Mouse (Mus musculus) midbrain, embryonic 16.5 days (tissue): ENCODE data around the gene Cntn2. TPM values are rescaled to one million over a fixed set of nuclear protein-coding genes. Genes with fewer than 3 reads are reported as not detected.
A peak's percentile ranks its signal among the peaks of the same experiment; 100 is the strongest.

ENCODE experiments used
- ATAC-seq: fragments of 200-750 bp; cut with Nextera tagmentation; 2 replicates; pipeline ENCODE4 v1.8.0; 2017; ENCODE audit warnings: moderate TSS enrichment
- H3K27ac ChIP-seq: fragments of 300-500 bp; sonication (generic); 2 replicates; pipeline ENCODE4 v1.5.1; 2014; ENCODE audit warnings: mild to moderate bottlenecking, low read length, mixed read lengths
- H3K27me3 ChIP-seq: fragments of 300-500 bp; sonication (generic); 2 replicates; pipeline ENCODE4 v1.6.1; 2014; ENCODE audit warnings: low read depth, low read length, mixed read lengths; ENCODE audit not compliant: control insufficient read depth, insufficient read depth
- H3K36me3 ChIP-seq: fragments of 300-500 bp; sonication (generic); 2 replicates; pipeline ENCODE4 v1.6.1; 2014; ENCODE audit warnings: mild to moderate bottlenecking, low read length, moderate library complexity, mixed read lengths; ENCODE audit not compliant: control insufficient read depth, insufficient read depth
- H3K4me1 ChIP-seq: fragments of 300-500 bp; sonication (generic); 2 replicates; pipeline ENCODE4 v1.6.1; 2014; ENCODE audit warnings: mild to moderate bottlenecking, low read length, mixed read lengths; ENCODE audit not compliant: control insufficient read depth, insufficient read depth
- H3K4me2 ChIP-seq: fragments of 300-500 bp; sonication (generic); 2 replicates; pipeline ENCODE4 v1.6.1; 2014; ENCODE audit warnings: mild to moderate bottlenecking, low read length, mixed read lengths
- H3K4me3 ChIP-seq: fragments of 300-500 bp; sonication (generic); 2 replicates; pipeline ENCODE4 v1.5.1; 2014; ENCODE audit warnings: low read depth, mild to moderate bottlenecking, low read length, moderate library complexity, mixed read lengths
- H3K9ac ChIP-seq: fragments of 300-500 bp; sonication (generic); 2 replicates; pipeline ENCODE4 v1.6.1; 2014; ENCODE audit warnings: low read depth, low read length, mixed read lengths
- H3K9me3 ChIP-seq: fragments of 300-500 bp; sonication (generic); replicated peaks from 2 replicates; pipeline ENCODE4 v1.6.1; 2014; ENCODE audit warnings: mild to moderate bottlenecking, low read length, mixed read lengths; ENCODE audit not compliant: control insufficient read depth, poor library complexity, severe bottlenecking
- WGBS: fragments of 180-500 bp; shearing (Covaris S2); extraction: QIAGEN DNeasy Blood & Tissue Kit; methylation state at CpG from one replicate; pipeline ENCODE4 v1.1.7; 2014; 5-methylcytosine and 5-hydroxymethylcytosine counted together
- polyA plus RNA-seq: library from polyadenylated mRNA; unstranded; fragments of >200 nt; fragmentation: Nextera tagmentation; extraction: Ambion mirVana; gene quantifications from 2 replicates; pipeline ENCODE4 v1.2.1, GENCODE M21; 2015

Gene Cntn2
- polyA plus RNA-seq, result 28.2 and 34.6 TPM in 2 replicates

DNA sequence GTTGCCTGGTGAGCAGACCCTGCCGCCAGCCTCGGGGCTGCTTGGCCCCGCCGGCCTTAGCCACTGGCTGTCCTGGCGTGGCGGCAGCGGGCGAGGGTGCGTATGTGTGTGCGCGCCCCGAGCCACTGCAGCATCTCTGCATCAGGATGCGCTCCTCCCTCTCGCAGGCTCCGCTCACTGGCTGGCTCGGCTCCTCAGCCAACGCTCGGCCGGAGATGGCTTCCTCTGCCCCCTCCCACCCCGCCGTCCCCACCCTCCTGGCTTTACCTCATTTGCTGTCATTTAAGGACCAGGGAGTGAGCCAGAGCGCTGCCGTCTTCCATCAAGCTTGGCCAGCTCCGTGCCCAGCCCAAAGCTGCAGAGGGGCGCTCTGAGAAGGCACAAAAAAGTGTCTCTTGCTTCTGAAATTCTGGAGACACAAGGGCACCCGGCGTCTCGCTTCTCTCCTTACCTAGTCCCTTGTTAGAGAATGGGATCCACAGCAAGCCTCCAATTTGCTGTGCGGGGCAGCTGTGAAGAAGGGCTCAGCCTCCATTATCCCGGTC lies at the start of gene Cntn2:
Gene Cntn2, minus strand, starts transcription at position 495 of the 545 bp plus-strand sequence.
- Histone ChIP-seq H3K27ac (peak within 1 kb of the TSS; percentile 87), H3K27me3 (no peaks in the 10 kb centered on the region), H3K4me1 (peaks cover 24% of the 10 kb centered on the region), H3K4me3 (peak within 1 kb of the TSS; percentile 54), H3K9ac (peak within 1 kb of the TSS; percentile 81), H3K36me3 (no peaks in the 10 kb centered on the region), H3K4me2 (peak within 1 kb of the TSS; percentile 91), H3K9me3 (no peaks in the 10 kb centered on the region)
- peak; percentile 91 for ATAC-seq
- WGBS, result under 1% methylated on average over 30 of the region's 30 CpGs

DNA sequence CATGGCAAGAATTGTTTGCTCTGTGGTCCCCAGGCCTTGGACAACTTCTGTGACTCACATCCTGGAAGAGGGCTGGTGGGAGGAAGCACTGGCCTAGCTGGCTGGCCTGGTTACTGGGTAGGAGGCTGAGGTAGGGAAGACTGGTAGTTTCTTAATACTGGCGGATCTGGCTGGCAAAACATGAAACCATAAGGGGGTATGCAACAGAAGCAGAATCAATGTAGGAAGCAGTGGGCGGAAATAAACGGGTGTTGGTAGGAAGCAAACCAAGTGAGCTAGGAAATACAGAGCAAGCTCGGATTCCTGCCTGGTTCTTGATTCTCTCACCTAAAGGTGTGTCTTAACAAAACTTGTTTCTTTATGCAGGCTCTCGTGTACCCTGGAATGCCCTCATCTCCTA lies 49.1 kb upstream of the Cntn2 start:
- Histone ChIP-seq H3K4me3 (no peak overlapping the region), H3K27me3 (no peaks in the 10 kb centered on the region), H3K4me1 (peaks cover 5% of the 10 kb centered on the region; the same call in 1 of the 2 replicates), H3K9ac (no peak overlapping the region), H3K9me3 (no peaks in the 10 kb centered on the region), H3K4me2 (no peak overlapping the region), H3K27ac (no peak overlapping the region), H3K36me3 (peaks cover 10% of the 10 kb centered on the region; the same call in 1 of the 2 replicates)
- WGBS, result 95% methylated on average over 5 of the region's 5 CpGs
- no peak for ATAC-seq

GRCm38 (mm10) chr1:132591399-132591930 lies 48.4 kb upstream of the Cntn2 start:
- no peak overlapping the region for H3K27ac ChIP-seq
- no peaks in the 10 kb centered on the region for H3K9me3 ChIP-seq
- H3K4me2 ChIP-seq, result no peak overlapping the region
- H3K4me1 ChIP-seq, result peaks cover 6% of the 10 kb centered on the region; the same call in 1 of the 2 replicates
- no peak overlapping the region for H3K9ac ChIP-seq
- ATAC-seq, result no peak
- H3K36me3 ChIP-seq, result peaks cover 10% of the 10 kb centered on the region; the same call in 1 of the 2 replicates
- no peak overlapping the region for H3K4me3 ChIP-seq
- H3K27me3 ChIP-seq, result no peaks in the 10 kb centered on the region
- 85% methylated on average over 11 of the region's 11 CpGs for WGBS

- H3K27ac ChIP-seq, result peak overlapping the region; percentile 24; the same call in 1 of the 2 replicates
- 58% methylated on average over 15 of the region's 15 CpGs for WGBS
- H3K27me3 ChIP-seq, result no peaks in the 10 kb centered on the region
- no peak overlapping the region for H3K4me3 ChIP-seq
- H3K9me3 ChIP-seq, result no peaks in the 10 kb centered on the region
- no peak for ATAC-seq
- H3K9ac ChIP-seq, result no peak overlapping the region
- peaks cover 2% of the 10 kb centered on the region; the same call in 1 of the 2 replicates for H3K36me3 ChIP-seq
- H3K4me1 ChIP-seq, result peaks cover 41% of the 10 kb centered on the region
- no peak overlapping the region for H3K4me2 ChIP-seq
Observed at GRCm38 (mm10) chr1:132586679-132587201, 43.7 kb upstream of the Cntn2 start.

DNA sequence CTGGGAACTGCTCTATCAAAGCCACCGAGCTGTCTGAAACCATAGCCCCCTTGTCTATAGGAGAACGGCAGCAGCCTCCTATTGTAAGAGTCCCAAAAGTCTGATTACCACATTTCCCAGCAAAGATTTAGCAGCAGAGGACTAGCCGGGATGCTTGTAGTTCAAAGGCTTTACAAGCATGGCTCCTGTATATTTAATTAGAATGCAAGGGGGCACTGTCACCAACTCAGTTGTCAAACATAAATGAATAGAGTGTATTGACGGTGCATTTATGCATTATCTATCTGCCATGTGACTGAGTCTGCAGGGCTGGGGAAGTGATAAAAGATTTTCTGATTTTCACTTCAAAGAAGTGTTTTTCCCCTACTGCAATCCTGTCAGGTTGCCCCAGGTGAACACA lies 42.3 kb upstream of the Cntn2 start:
- Histone ChIP-seq H3K4me3 (no peak overlapping the region), H3K4me1 (peaks cover 45% of the 10 kb centered on the region), H3K9me3 (no peaks in the 10 kb centered on the region), H3K9ac (peak overlapping the region; percentile 7; the same call in 1 of the 2 replicates), H3K27ac (peak overlapping the region; percentile 72), H3K4me2 (no peak overlapping the region), H3K27me3 (no peaks in the 10 kb centered on the region), H3K36me3 (peaks cover 2% of the 10 kb centered on the region; the same call in 1 of the 2 replicates)
- ATAC-seq, result peak; percentile 33
- WGBS, result 13% methylated on average over 4 of the region's 4 CpGs

- peaks cover 2% of the 10 kb centered on the region; the same call in 1 of the 2 replicates for H3K36me3 ChIP-seq
- WGBS, result 57% methylated on average over 18 of the region's 18 CpGs
- peaks cover 45% of the 10 kb centered on the region for H3K4me1 ChIP-seq
- ATAC-seq, result peak; percentile 18; the same call in 1 of the 2 replicates
- H3K9me3 ChIP-seq, result no peaks in the 10 kb centered on the region
- H3K27ac ChIP-seq, result peak overlapping the region; percentile 89
- no peaks in the 10 kb centered on the region for H3K27me3 ChIP-seq
- H3K4me3 ChIP-seq, result no peak overlapping the region
- no peak overlapping the region for H3K9ac ChIP-seq
- no peak overlapping the region for H3K4me2 ChIP-seq
Observed at GRCm38 (mm10) chr1:132582998-132583604, 40.0 kb upstream of the Cntn2 start.

- H3K4me3 ChIP-seq, result no peak overlapping the region
- H3K27ac ChIP-seq, result peak overlapping the region; percentile 89
- WGBS, result 9% methylated on average over 14 of the region's 14 CpGs
- H3K27me3 ChIP-seq, result no peaks in the 10 kb centered on the region
- H3K4me2 ChIP-seq, result no peak overlapping the region; the same call in 1 of the 2 replicates
- ATAC-seq, result peak; percentile 61
- H3K36me3 ChIP-seq, result no peaks in the 10 kb centered on the region
- peaks cover 45% of the 10 kb centered on the region for H3K4me1 ChIP-seq
- no peaks in the 10 kb centered on the region for H3K9me3 ChIP-seq
- peak overlapping the region; percentile 11; the same call in 1 of the 2 replicates for H3K9ac ChIP-seq
Observed at GRCm38 (mm10) chr1:132581845-132582839, 39.1 kb upstream of the Cntn2 start.

DNA sequence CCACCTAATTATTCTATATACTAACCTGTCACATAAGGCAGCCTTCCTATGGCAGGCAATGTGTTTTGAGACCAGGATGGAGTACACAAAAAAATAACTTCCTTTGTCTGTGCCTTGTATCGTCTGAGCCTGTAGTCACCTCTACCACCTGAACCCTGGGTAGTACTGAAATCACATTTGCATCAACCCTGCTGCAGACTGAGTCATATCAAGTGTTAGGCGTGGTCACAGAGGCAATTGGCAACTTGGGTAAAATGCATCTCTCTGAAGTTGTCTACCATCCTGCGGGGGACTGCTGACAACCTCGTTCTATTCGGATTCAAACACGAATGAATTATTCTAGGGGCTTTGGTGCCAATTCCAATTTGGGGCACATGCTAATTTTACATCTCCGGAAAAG lies 37.0 kb upstream of the Cntn2 start:
- 94% methylated on average over 7 of the region's 7 CpGs for WGBS
- Histone ChIP-seq H3K9me3 (no peaks in the 10 kb centered on the region), H3K27ac (no peak overlapping the region), H3K9ac (no peak overlapping the region), H3K36me3 (no peaks in the 10 kb centered on the region), H3K4me3 (no peak overlapping the region), H3K4me2 (no peak overlapping the region), H3K4me1 (peaks cover 31% of the 10 kb centered on the region), H3K27me3 (no peaks in the 10 kb centered on the region)
- ATAC-seq, result no peak
